Mouse (Mus musculus): Measurements from ENCODE around the gene Hsd17b3.

Hsd17b3 gene

DNA sequence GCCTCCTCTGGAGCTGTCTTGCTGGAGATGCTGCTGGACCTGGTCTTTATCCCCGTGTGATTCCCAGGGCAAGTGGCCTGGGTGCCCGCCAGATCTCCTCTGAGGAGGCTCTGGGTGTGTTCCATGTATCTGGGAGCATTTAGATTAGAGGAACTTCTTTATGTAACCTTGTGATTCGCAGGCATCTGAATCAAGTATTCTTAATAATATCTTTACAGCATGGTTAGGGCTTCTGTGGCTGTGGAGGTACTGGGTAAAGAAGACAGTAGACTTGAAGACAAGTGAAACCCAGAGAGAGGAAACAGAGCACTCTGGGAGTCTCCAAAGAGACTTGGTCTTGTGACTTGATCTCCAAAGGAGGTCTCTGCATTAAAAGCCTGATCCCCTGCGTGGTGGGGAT is at the start of gene Hsd17b3:
Gene Hsd17b3 (minus strand): TSS at position 101 of the 400 bp plus-strand sequence.
- DNase-seq (ENCODE audit: low read depth, low spot score) = no peak

DNA sequence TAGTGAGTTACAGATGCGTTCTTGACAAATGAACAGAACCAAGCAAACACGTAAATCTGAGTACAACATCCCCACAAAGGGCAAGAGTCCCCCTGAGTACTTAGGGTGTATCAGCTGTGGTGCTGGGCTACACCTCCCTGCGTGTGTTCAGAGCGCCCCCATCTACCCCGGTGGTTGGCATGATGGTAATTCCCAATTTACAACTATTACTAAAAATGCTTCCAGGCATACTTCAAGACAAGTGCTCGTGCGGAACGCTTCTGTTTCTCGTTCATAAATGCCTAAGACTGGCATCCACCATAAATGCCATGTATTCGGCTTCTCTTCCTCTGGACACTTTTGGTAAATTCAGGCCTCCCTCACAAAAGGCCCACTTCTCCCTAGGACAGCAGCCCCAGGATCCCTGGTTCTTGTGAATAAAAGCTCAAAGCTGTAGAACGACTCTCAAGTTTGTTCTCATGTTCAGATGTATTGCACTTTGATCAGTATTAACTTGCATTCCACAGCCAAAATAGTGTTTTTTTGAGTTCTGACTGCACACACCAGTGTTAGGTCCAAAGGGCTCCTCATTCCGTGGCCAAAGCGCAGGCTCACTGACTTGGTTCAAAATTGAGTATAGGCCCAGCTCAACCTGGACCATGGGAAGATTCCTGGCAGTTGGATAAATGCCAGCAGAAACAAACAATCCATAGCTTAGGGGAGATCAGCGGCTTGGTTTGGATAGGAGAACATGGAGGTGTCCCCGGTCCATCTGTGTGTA is 40.8 kb upstream of the Hsd17b3 start:
- DNase-seq (ENCODE audit: low read depth, low spot score) = no peak

DNA sequence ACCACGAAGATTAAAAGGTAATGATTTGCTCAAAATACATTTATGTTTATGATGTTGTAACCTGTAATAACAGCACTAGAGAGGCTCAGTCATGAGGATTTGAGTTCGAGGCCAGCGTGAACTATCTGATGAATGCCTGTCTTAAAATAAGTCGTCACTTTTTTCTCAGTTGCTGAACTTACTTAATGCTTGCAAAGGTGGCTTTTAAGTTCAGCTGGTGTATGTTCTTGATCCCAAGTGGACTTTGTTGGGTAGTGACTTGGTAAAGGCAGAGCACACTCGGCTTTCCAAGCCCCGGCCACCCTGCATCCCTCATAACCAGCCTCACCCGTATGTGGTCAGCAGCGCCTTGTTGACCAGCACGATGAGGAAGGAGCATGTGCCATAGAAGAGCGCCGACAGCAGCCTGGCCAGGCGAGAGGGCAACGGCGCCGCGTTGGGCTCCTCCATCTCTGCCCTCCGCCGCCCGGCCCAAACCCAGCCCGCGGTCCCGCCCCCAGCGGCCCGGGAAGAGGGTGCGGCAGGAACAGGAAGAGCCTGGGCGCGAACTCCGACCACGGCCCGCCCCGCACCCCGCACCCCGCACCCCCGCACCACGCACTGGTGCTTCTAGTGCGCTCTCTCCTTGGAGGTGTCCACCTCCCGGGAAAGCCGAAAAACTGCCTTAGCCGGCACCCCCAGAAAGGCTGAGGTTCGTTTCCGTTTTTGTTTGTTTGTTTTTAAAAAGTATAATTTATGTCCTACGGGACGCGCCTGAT is 40.0 kb upstream of the Hsd17b3 start, which contains the start of gene Slc35d2:
Gene Slc35d2 (minus strand): TSS at position 511 of the 758 bp plus-strand sequence.
- no peak for DNase-seq (ENCODE audit: low read depth, low spot score)

DNA sequence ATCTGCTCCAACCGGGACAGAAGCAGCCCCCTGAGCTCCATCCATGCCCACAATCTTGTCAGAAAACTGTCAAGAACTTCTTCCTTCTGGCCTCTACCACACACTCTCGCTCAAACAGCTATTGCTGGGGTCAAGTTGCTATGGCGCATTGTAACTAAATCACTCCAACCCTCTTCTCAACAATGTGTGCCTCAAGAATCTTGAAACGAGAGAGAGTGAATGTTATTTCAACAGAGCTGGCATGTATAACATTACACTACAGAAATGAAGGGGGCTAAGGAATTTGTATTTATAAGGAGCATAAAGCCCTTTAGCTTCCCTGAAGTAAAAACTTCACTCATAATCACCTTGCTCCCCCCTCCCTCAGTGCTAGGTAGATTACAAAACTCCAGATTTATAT is 37.3 kb upstream of the Hsd17b3 start:
- DNase-seq (ENCODE audit: low read depth, low spot score) = no peak

DNA sequence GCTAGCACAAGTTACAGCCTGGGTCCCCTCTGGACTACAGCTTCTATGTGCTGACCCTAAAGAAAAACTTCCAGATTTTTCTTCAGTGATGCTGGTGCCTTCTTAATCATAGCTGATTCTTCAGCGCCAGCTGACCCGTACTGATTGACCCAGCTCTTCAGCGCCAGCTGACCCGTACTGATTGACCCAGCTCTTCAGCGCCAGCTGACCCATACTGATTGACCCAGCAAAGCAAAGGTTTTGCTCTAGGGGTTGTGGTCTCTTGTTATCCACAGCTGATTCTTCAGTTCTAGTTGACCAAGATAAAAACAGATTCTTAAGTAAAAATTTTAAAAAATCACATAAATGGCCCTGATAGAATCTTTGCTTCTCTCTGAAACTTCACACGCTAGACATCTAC is 35.9 kb upstream of the Hsd17b3 start:
- no peak for DNase-seq (ENCODE audit: low read depth, low spot score)

DNA sequence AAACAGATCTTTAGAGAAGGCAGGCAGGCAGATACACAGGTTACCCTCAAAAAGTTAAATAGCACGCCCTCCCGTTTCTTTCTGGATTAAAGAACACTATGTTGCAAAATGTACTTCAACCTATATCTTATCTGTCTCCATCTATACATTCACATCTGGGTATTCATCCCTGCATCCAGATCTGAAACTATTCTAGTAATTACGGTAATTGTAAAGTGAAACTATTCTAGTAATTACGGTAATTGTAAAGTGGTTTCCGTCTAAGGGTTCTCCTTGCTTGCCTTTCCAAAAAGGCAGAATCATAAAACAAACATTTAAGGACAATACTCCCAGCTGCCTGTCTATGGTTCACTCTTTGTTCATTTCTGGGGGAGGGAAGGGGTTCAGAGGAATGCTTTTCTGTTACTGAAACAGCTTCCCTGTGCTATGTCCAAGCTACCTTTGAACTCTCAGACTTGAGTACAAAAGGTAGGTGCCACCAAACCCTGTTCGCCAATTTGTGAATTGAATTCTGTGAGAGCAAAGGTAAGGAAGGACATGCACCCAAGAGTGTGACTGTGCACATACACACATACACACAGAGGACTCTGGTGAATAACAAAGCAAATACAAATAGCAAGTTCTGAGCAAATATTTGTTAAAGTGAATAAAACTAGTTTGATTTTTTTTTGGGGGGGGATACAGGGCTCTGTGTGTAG is 34.6 kb upstream of the Hsd17b3 start:
- DNase-seq (ENCODE audit: low read depth, low spot score) = no peak

DNA sequence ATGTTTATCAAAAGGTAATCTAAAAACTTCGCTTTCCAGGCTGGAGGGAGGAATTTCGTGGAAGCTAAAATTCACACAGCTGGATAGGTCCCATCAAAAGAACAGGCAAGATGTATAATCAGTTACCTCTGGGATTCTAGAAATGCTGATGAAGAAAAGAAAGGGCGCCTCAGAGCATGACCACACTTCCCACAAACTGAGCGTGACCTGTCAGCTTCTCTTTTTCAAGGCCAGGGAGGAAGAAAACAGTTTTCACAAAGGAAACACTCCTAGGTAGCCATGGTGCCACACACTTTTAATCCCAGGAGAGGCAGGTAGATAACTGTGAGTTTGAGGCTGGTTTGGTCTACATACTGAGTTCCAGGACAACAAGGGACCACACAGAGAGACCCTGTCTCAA is 31.7 kb upstream of the Hsd17b3 start:
- DNase-seq (ENCODE audit: low read depth, low spot score) = no peak

DNA sequence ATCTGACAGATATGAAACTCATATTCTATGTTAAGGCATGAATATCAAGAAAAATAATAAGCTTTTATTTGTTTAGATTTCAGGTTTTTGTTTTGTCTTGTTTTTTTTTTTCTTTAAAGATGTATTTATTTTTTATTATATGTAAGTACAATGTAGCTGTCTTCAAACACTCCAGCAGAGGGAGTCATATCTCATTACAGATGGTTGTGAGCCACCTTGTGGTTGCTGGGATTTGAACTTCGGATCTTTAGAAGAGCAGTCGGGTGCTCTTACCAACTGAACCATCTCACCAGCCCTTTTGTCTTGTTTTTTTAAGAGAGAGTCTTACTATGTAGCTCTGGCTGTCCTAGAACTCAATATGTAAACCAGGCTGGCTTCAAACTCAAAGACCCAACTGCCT is 28.4 kb upstream of the Hsd17b3 start:
- no peak for DNase-seq (ENCODE audit: low read depth, low spot score)

DNA sequence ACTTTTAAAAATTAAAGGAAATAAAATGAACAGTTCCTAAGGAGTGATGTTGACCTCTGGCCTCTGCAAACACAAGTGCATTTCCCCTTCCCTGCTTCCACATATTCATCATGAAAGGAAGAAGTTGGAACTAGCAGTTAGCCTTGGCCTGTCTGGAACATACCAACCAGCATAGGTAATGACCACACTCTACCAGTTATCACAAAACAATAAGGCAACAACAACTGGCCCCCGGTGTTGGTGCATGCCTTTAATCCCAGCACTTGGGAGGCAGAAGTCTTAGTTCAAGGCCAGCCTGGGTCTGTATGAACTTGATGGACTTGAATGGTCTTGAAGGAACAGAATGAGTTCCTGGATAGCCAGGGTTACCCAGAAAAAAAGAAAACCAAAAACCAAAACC is 21.4 kb upstream of the Hsd17b3 start:
- DNase-seq (ENCODE audit: low read depth, low spot score) = no peak

DNA sequence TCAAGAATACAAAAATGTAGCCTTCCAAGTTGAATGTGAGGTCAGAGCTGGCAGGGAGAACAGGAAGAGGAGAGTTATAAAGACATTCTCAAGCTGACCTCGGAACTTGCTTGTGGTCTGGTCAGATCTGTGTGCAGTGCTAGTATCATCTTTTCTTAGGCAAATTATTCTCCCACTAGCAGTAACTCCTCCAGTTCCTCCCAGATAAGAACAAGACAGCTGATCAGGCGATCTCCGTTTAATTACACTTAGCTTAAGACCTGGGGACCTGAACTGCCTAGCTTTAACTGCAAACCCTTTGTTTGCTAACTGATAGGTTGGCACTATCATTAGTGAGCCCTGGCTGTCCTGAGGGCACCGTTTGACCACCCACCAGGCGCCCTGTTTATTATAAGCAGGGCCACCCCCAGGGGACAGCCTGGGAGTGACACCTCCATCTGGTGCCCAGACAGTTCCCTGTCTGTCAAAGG is 19.4 kb upstream of the Hsd17b3 start:
- DNase-seq (ENCODE audit: low read depth, low spot score) = no peak

DNA sequence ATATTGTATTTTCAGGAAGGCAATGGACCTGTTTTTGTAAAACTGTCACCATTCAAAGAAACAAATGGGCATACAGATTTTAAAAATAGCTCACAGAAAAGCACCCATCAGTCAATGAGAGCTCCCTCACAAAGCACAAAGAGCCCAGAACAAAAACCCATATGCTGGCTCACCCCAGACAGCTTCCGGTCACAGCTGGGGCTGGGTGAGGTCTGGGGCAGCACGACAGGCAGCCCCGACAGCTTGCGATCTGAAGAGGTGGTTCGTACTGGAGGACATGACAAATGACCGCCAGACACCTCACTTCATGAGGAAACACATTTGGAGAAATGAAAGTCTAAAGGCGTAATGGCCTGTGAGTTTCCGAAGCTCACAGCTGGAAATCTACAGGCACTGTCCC is 18.5 kb upstream of the Hsd17b3 start:
- no peak for DNase-seq (ENCODE audit: low read depth, low spot score)

DNA sequence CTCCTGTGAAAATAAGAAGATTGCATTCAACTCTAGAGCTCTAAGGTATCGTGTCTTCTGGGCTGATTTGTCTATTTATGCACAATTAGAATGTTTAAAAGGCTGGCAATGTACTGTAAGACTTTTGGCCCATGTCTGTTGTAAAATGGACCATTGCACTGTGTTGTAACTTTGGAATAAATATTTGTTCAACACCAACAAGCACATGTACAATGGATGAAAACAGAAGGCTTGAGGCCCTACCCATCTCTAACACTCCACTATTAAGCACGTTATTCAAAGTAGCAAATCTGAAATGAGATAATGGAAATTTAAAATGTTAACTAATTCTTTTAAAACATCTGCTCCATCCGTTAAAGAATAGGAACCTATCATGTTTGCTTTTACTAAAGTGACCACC is 18.1 kb upstream of the Hsd17b3 start:
- DNase-seq (ENCODE audit: low read depth, low spot score) = no peak

DNA sequence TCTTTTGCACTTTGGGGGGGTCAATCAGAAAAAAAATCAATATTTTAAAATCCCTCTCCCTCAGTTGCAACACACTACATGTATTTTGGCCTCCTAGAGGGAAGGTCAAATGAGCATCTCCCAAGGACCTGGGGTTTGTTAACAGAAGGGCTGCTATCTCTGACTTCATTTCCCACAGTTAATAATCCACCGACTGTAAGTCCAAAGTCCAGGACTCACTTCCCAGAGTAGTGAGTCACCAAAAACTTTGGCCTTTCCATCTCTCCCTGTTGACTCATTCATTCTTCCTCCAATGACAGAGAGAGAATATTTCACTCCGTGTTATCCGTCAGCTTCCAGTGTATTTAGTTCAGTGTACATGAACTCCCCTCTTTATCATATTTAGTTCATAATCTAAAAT is 16.7 kb upstream of the Hsd17b3 start:
- no peak for DNase-seq (ENCODE audit: low read depth, low spot score)

DNA sequence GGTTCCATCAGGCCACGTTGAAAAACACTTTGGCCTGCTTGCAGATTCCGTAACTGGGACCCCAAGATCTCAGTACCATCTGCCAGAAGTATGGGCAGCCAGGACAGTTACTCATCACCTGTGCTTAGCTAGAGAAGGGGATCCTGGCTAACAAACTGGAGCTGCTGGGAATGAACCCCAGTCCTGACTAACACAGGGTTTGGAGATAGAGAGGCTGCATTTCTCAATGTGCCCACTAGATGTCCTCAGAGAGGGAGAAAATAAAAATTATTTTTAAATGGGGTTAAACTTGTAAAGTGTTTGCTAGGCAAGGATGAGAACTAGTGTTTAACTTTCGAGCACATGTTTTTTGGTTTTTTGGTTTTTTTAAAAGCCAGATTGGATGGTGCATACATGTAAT is 11.2 kb upstream of the Hsd17b3 start:
- DNase-seq (ENCODE audit: low read depth, low spot score) = no peak

DNA sequence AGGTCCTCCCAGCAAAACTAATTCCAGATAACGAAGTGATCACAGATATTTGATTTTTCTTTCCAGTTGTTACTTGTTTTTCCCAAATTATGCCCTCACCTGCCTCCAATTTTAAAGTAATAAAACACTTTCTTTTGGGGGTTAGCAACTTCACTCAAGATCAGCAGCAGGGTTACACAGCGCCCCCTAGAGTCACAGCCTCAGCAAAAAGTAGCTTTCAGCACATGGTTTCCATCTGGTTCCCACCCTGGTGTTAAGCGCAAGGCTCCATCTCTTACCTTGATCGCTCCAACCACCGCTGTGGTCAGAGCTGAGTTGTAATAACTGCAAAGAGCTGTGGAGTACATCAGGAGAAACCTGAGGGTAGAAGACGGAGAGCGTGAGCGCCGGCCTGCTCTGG is 10.0 kb upstream of the Hsd17b3 start:
- no peak for DNase-seq (ENCODE audit: low read depth, low spot score)

DNA sequence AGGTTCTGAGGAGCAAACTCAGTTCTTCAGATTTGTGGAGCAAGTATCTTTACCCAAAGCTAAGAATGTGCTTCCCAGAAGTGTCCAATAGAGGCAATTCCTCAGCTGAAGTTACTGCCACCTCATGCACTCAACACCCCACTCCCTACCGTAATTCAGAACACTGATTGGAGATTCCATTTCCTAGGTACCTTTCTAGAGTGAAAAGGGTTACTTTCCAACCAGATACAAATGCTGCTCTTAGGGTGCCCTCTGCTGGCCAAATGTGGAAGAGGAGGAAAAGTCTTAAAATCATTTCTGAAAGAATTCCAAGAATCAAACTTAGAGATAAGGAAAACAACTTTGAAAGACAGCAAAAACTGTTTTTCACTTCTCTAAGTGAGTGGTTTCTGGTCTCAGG is 4.3 kb upstream of the Hsd17b3 start:
- DNase-seq (ENCODE audit: low read depth, low spot score) = no peak

DNA sequence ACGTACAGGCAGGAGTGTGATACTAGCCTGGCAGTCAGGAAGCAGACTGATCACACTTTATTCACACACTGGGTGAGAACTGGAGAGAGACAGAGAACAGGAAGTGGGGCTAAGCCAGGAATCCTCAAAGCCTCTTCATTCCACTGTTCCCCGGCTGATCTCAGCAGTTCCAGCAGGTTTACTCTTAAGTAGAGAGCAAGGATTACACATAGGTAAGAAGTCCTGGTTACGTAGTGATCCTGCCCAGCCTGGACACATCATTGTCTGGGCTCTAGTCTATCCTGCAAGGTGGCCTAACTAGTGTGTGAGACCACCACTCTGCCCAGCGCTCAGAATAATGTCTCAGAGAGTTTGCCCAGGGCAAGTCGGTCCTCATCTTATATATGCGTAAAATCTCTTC is 3.7 kb upstream of the Hsd17b3 start:
- no peak for DNase-seq (ENCODE audit: low read depth, low spot score)

DNA sequence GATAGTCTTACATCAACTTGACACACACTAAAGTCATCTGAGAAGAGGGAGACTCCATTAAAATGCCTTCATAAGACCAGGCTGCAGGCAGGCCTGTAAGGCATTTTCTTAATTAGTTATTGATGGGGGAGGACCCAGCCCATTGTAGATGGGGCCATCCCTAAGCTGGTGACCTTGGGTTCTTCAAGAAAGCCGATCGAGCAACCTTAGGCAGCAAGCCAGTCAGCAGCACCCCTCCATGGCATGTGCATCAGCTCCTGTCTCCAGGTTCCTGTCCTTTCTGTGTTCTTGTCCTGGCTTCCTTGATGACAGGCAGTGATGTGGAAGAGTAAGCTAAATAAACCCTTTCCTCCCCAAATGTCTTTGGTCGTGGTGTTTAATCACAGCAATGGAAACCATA is 3.1 kb upstream of the Hsd17b3 start:
- no peak for DNase-seq (ENCODE audit: low read depth, low spot score)

DNA sequence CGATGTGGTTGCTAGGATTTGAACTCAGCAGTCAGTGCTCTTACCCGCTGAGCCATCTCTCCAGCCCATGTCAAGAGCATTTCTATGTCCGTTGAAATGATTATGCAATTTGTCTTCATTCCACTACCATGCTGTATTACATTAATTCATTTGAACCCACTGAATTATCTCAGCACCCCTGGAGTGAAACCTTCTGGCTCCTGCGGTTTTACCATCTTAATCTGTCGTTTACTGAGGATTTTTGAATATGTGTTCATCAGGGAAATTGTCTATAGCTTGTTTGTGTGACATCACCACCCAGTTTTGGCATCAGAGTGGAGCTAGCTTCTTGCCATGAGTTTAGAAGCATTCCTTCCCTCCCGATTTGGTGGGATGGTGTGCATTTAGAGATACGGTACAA is 2.0 kb upstream of the Hsd17b3 start:
- DNase-seq (ENCODE audit: low read depth, low spot score) = no peak

DNA sequence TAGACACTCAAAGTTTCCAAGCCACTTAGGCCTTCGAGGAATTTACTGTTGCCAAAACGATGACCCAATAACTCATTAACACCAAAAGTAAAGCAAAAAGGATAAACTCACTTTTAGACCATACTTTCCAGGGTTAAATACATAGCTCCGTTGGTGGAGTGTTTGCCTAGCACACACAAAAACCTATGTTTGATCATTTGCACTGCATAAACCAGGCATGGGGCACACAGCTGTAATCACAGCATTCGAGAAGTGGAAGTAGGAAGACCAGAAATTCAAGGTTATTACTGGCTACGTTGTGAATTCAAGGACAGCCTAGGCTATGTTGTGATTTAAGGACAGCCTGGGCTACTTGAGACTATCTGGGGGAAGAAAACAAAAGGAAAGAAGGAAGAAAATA is 1.2 kb upstream of the Hsd17b3 start:
- no peak for DNase-seq (ENCODE audit: low read depth, low spot score)

DNA sequence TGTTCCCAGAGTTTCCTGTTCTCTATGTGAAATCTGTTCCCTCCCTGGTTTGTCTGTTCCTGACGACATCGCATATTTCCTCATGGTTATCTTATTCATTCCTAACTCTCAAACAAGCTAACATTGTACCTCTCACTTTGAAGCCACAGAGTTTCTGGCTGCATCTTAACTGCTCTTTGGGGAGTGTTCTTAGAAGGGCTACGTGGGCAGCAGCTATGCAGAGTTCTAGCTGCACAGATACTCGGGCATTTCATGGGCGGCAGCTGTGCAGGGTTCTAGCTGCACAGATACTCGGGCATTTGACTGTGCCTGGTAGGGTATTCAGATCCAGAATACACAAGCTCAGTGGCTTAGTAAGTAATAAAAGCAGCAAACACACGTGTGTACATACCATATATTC is 973 bp downstream of the Hsd17b3 start:
- no peak for DNase-seq (ENCODE audit: low read depth, low spot score)

DNA sequence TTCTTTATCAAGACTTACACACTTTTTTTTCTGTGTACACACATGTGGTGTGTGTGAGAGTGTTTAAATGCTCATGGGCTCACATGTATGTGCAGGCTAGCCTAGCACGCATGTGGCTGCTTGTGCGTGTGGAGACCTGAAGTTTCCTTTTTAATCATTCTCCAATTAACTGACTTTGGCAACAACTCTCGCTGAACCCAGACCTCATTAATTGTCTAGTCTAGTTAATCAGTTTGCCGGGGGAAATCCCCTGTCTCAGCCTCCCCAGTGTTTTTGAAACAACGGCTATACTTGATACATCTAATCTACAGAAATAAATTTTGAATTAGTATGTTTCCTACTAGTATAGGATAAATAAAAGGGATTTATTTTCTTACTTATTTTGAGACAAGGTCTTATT is 3.0 kb downstream of the Hsd17b3 start:
- DNase-seq (ENCODE audit: low read depth, low spot score) = no peak

DNA sequence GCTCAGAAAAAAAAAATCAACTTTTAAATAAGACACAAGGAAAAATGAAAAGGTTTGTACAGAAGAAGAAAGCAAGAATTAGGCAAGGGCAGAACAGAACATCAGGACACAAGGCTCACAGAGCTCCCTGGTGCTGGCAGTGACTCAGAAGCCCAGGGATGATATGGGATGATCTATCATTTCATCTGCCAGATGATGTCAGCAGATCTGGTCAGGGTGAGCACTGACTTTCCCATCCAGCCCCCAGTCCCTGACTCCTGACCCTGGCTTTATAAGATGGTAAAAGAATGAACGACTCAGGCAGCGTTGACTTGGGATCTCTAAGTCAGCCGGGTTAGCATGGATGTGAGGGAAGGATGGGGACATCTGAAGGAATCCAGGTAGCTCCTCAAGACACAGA is 5.7 kb downstream of the Hsd17b3 start:
- DNase-seq (ENCODE audit: low read depth, low spot score) = no peak

Measured in skeletal muscle tissue, adult 2 months (tissue).